ENCODE assay signal across 8 mouse cellular contexts in the genomic region with DNA sequence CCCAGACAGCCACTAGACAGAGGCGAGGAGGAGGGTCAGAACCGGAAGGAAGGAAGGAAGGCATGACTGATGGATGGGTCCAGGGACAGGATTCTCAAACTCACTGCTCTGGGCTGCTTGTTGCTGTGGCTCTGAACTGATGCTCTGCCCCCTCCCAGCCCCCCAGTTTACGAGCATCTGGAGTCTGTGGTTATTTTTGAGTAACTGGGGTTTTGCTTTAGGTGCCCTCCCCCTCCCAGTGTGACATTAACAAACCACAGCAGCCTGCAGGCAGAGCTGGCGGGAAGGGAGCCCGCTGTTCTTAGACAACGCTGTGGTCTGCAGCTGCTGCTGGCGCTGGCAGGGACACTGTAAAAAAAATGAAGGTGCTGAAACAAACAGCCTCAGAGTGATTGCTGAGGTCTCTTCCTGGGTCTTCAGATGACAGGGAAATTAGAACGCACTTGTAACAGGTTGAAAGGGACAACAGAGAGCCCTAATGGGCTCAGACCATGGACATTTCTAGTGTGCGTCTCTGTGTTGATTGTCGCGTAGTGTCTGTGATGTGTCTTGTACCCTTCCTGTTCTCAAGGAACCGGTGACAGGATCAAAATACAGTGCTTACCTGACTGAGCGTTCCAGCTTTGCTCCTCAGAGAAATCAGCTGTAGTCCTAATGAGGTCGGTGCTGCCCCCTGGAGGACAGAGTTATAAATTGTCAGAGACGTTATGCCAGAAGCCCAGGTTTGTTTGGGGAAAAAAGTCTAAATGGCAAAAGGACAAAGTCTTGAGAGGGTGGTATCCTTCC. TPM values are rescaled to one million over a fixed set of nuclear protein-coding genes. Genes with fewer than 3 reads are reported as not detected.
DNase-seq lines count a peak whose midpoint lies in the region; ATAC-seq and TF ChIP-seq lines count a peak whose summit lies in the region.

No protein-coding gene starts in this region.

- peak; percentile 41 for TF ChIP-seq CTCF in ES-Bruce4 (IDR thresholded peaks at IDR 0.05; ENCODE audit: low read depth, low read length)
- peak; percentile 87 for TF ChIP-seq CTCF in liver, embryonic 14.5 days (IDR thresholded peaks at IDR 0.05; ENCODE audit: low read depth)

- 13% methylated on average over 15 of the region's 15 CpGs for WGBS in forebrain, embryonic 10.5 days
- WGBS in heart, embryonic 16.5 days = 5% methylated on average over 15 of the region's 15 CpGs
- WGBS in liver, embryonic 14.5 days (ENCODE audit: insufficient replicate concordance) = 5% methylated on average over 15 of the region's 15 CpGs
- WGBS in neural tube, embryonic 11.5 days = 10% methylated on average over 15 of the region's 15 CpGs

- no peaks in the 10 kb centered on the region for H3K27me3 ChIP-seq in ES-Bruce4 (ENCODE audit: control insufficient read depth, insufficient read depth, low read length, poor library complexity, severe bottlenecking)
- H3K27me3 ChIP-seq in forebrain, embryonic 10.5 days (ENCODE audit: poor library complexity, severe bottlenecking) = 0 out of 2 replicates have a peak, but pooled peaks cover 5% of the 10 kb centered on the region
- no peaks in the 10 kb centered on the region for H3K27me3 ChIP-seq in heart, embryonic 16.5 days (ENCODE audit: control insufficient read depth, insufficient read depth, low read length)
- no peaks in the 10 kb centered on the region for H3K27me3 ChIP-seq in liver, embryonic 14.5 days (ENCODE audit: control insufficient read depth, insufficient read depth, low read length)
- no peaks in the 10 kb centered on the region for H3K27me3 ChIP-seq in neural tube, embryonic 11.5 days (ENCODE audit: control insufficient read depth, insufficient read depth, low read length)

- no peaks in the 10 kb centered on the region for H3K36me3 ChIP-seq in ES-Bruce4 (ENCODE audit: control insufficient read depth, insufficient read depth, low read length, poor library complexity, severe bottlenecking)
- no peaks in the 10 kb centered on the region for H3K36me3 ChIP-seq in forebrain, embryonic 10.5 days (replicated peaks)
- no peaks in the 10 kb centered on the region for H3K36me3 ChIP-seq in heart, embryonic 16.5 days (ENCODE audit: control insufficient read depth, insufficient read depth)
- no peaks in the 10 kb centered on the region for H3K36me3 ChIP-seq in liver, embryonic 14.5 days (replicated peaks; ENCODE audit: control insufficient read depth, insufficient read depth, low read depth)
- H3K36me3 ChIP-seq in neural tube, embryonic 11.5 days (ENCODE audit: control insufficient read depth, insufficient read depth, low read length) = no peaks in the 10 kb centered on the region

- ATAC-seq in heart, embryonic 16.5 days (replicated peaks; ENCODE audit: extremely low read depth, insufficient read depth, low FRiP score) = peak; percentile 82
- ATAC-seq in liver, embryonic 14.5 days (ENCODE audit: insufficient read depth) = peak; percentile 55; the same call in 1 of the 2 replicates
- ATAC-seq in neural tube, embryonic 11.5 days (ENCODE audit: insufficient read depth, low FRiP score, low TSS enrichment) = no peak; the same call in 1 of the 2 replicates

- no peak overlapping the region for H3K27ac ChIP-seq in ES-Bruce4 (ENCODE audit: insufficient read depth, low read length)
- H3K27ac ChIP-seq in forebrain, embryonic 10.5 days = 0 out of 2 replicates have a peak overlapping the region, but pooled peaks have one; percentile 51
- peak overlapping the region; percentile 17 for H3K27ac ChIP-seq in heart, embryonic 16.5 days (ENCODE audit: low read length)
- peak overlapping the region; percentile 33; the same call in 1 of the 2 replicates for H3K27ac ChIP-seq in liver, embryonic 14.5 days
- H3K27ac ChIP-seq in neural tube, embryonic 11.5 days (ENCODE audit: low read depth, low read length) = no peak overlapping the region

- peak overlapping the region; percentile 62 for H3K4me2 ChIP-seq in heart, embryonic 16.5 days (ENCODE audit: low read depth, low read length)
- H3K4me2 ChIP-seq in liver, embryonic 14.5 days (ENCODE audit: low read depth) = peak overlapping the region; percentile 79
- H3K4me2 ChIP-seq in neural tube, embryonic 11.5 days (ENCODE audit: low read depth) = peak overlapping the region; percentile 33

- H3K4me1 ChIP-seq in ES-Bruce4 (ENCODE audit: control insufficient read depth, insufficient read depth, low read length) = no peaks in the 10 kb centered on the region
- peaks cover 13% of the 10 kb centered on the region for H3K4me1 ChIP-seq in forebrain, embryonic 10.5 days
- peaks cover 10% of the 10 kb centered on the region for H3K4me1 ChIP-seq in heart, embryonic 16.5 days (ENCODE audit: control insufficient read depth, insufficient read depth, low read length)
- H3K4me1 ChIP-seq in liver, embryonic 14.5 days (replicated peaks; ENCODE audit: control insufficient read depth in 2 of 2, insufficient read depth in 2 of 2, low read length in 1 of 2) = peaks cover 13 to 37% of the 10 kb centered on the region in 2 experiments
- peaks cover 10% of the 10 kb centered on the region; the same call in 1 of the 2 replicates for H3K4me1 ChIP-seq in neural tube, embryonic 11.5 days (ENCODE audit: control insufficient read depth, insufficient read depth, low read length)

- H3K9ac ChIP-seq in ES-Bruce4 (ENCODE audit: low read depth, poor library complexity, severe bottlenecking) = no peak overlapping the region
- H3K9ac ChIP-seq in heart, embryonic 16.5 days (ENCODE audit: low read length) = peak overlapping the region; percentile 22
- H3K9ac ChIP-seq in liver, embryonic 14.5 days (replicated peaks) = peak overlapping the region; percentile 67
- H3K9ac ChIP-seq in neural tube, embryonic 11.5 days (ENCODE audit: low read length) = no peak overlapping the region

- TF ChIP-seq EP300 in ES-Bruce4 (IDR thresholded peaks at IDR 0.05; ENCODE audit: insufficient read depth, low read depth, low read length) = no peak
- no peak for TF ChIP-seq EP300 in liver, embryonic 14.5 days (IDR thresholded peaks at IDR 0.05; ENCODE audit: low read depth)

- TF ChIP-seq POLR2A in ES-Bruce4 (IDR thresholded peaks at IDR 0.05; ENCODE audit: insufficient read depth, low read length) = no peak

- no peaks in the 10 kb centered on the region for H3K9me3 ChIP-seq in ES-Bruce4 (replicated peaks; ENCODE audit: control insufficient read depth, insufficient read depth, low read length, poor library complexity, severe bottlenecking)
- H3K9me3 ChIP-seq in forebrain, embryonic 10.5 days = no peaks in the 10 kb centered on the region
- no peaks in the 10 kb centered on the region for H3K9me3 ChIP-seq in heart, embryonic 16.5 days (replicated peaks; ENCODE audit: control insufficient read depth, low read length)
- no peaks in the 10 kb centered on the region for H3K9me3 ChIP-seq in liver, embryonic 14.5 days (ENCODE audit: control insufficient read depth, low read length)
- no peaks in the 10 kb centered on the region for H3K9me3 ChIP-seq in neural tube, embryonic 11.5 days (ENCODE audit: control insufficient read depth, low read length)

- DNase-seq in c-Kit-positive CD71-negative TER-119-negative erythroid progenitor cells, embryonic 14.5 days (ENCODE audit: low read depth) = peak; percentile 80
- DNase-seq in forebrain, embryonic 10.5 days (ENCODE audit: extremely low spot score, low spot score) = peak; percentile 70
- DNase-seq in kidney, postnatal 36 days = peak; percentile 79 to 93
- DNase-seq in liver, embryonic 14.5 days (ENCODE audit: low read depth in 3 of 3, low spot score in 3 of 3) = peak; percentile 59 to 72 (median 63)
- DNase-seq in neural tube, embryonic 11.5 days (ENCODE audit: low spot score) = peak; percentile 77
- DNase-seq in telencephalon, adult 2 months (ENCODE audit: low read depth, low spot score) = peak; percentile 53

- no peak overlapping the region for H3K4me3 ChIP-seq in ES-Bruce4 (ENCODE audit: low read depth, low read length)
- peak overlapping the region; percentile 34 for H3K4me3 ChIP-seq in forebrain, embryonic 10.5 days
- H3K4me3 ChIP-seq in heart, embryonic 16.5 days (ENCODE audit: low read length) = peak overlapping the region; percentile 35
- H3K4me3 ChIP-seq in liver, embryonic 14.5 days (ENCODE audit: insufficient read depth in 1 of 2, low read depth in 2 of 2, low read length in 2 of 2) = peak overlapping the region; percentile 55 to 60
- H3K4me3 ChIP-seq in neural tube, embryonic 11.5 days (ENCODE audit: low read depth, low read length) = no peak overlapping the region

RNA-seq across cellular contexts. Expression of gene Cracr2a, which starts 21.4 kb away (rescaled TPM):
- polyA plus RNA-seq in ES-Bruce4 (2011; ENCODE audit: insufficient read depth, insufficient read length, low read depth, missing spikeins) = 0.19 and 0.21 TPM in 2 replicates
- polyA plus RNA-seq in forebrain, embryonic 10.5 days (2016; fragmentation: Nextera tagmentation; extraction: Ambion mirVana) = 0.73 and 0.86 TPM in 2 replicates
- polyA plus RNA-seq in heart, embryonic 16.5 days (2015; fragmentation: Nextera tagmentation; extraction: Ambion mirVana) = 1.7 and 1.9 TPM in 2 replicates
- polyA plus RNA-seq in liver, embryonic 14.5 days (2012; rRNA removed) = 0.30 and 0.35 TPM in 2 replicates
- polyA plus RNA-seq in liver, embryonic 14.5 days (2014; fragmentation: Nextera tagmentation; extraction: Ambion mirVana) = 0.51 and 0.57 TPM in 2 replicates
- 0.58 and 0.66 TPM in 2 replicates for polyA plus RNA-seq in neural tube, embryonic 11.5 days (2014; fragmentation: Nextera tagmentation; extraction: Ambion mirVana)

Comparison
In these comparisons a context has a peak if more than half of its experiments do, and no peak if none do; other contexts are left out.
1. H3K27ac ChIP-seq: peak in forebrain, embryonic 10.5 days (single experiment), heart, embryonic 16.5 days (single experiment) and liver, embryonic 14.5 days (single experiment); none in ES-Bruce4 (single experiment) and neural tube, embryonic 11.5 days (single experiment).
2. H3K4me3 ChIP-seq: peak in forebrain, embryonic 10.5 days (single experiment), heart, embryonic 16.5 days (single experiment) and liver, embryonic 14.5 days (2 of 2); none in ES-Bruce4 (single experiment) and neural tube, embryonic 11.5 days (single experiment).
3. H3K9ac ChIP-seq: peak in heart, embryonic 16.5 days (single experiment) and liver, embryonic 14.5 days (single experiment); none in ES-Bruce4 (single experiment) and neural tube, embryonic 11.5 days (single experiment).
4. Peak in every context shown above with its lines, with median percentiles within 50 percentile points of each other: DNase-seq and H3K4me2 ChIP-seq.